Comparison of ENCODE assay signal across 35 mouse cellular contexts in the genomic region with DNA sequence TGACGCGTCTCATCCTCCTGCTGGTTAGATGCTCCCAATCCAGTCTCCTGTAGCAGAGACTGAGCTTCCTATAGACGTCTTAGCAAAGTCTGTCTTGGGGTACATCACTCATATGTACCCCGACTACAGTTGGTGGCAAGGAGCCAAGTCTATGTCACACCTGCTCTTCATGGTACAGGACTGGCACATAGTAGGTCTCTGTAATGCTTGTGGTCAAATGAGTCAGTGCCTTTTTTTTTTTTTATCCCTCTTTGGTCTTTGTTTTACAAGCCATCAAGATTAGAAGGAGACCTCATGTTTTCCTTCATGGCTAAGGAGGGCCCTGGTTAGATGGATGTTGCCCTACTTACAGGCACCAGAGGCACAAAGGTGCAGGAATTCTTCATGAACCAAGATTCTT. TPM values are rescaled to one million over a fixed set of nuclear protein-coding genes. Genes with fewer than 3 reads are reported as not detected.
A peak's percentile ranks its signal among the peaks of the same experiment; 100 is the strongest.
DNase-seq lines count a peak whose midpoint lies in the region; ATAC-seq and TF ChIP-seq lines count a peak whose summit lies in the region.
"Had no signal": no experiment of that assay in that cellular context is flagged by ENCODE, and none has a peak within 500 bp of the region (broad histone marks: within the 10 kb centered on the region; RNA-seq: fewer than 3 reads in every experiment).

No protein-coding gene starts in this region.

- H3K4me2 ChIP-seq in liver, embryonic 13.5 days, result peak overlapping the region; percentile 74
- H3K4me2 ChIP-seq in myocyte (ENCODE audit: low read depth), result peak overlapping the region; percentile 99
- H3K4me2 ChIP-seq: heart, embryonic 11.5 days; hindbrain, embryonic 13.5 days; limb, embryonic 15.5 days; lung, embryonic 15.5 days; midbrain, embryonic 12.5 days; neural tube, embryonic 13.5 days had no signal

- TF ChIP-seq CTCF in gastrocnemius, adult 2 months (IDR thresholded peaks at IDR 0.05), result no peak
- TF ChIP-seq CTCF in MEL (IDR thresholded peaks at IDR 0.05 in 2 of 3, conservative IDR thresholded peaks at IDR 0.05 in 1 of 3; ENCODE audit: control insufficient read depth in 1 of 3, insufficient read depth in 1 of 3, low read depth in 2 of 3, low read length in 3 of 3, poor library complexity in 1 of 3, severe bottlenecking in 1 of 3), result no peak

- H3K36me3 ChIP-seq in MEL (ENCODE audit: control insufficient read depth in 1 of 2, insufficient read depth in 2 of 2, low read length in 2 of 2), result peaks cover 0 to 13% of the 10 kb centered on the region in 2 experiments; a peak in 2 of 4 replicates
- H3K36me3 ChIP-seq in liver, embryonic 13.5 days, result peaks cover 44% of the 10 kb centered on the region
- no peaks in the 10 kb centered on the region for H3K36me3 ChIP-seq in myocyte (ENCODE audit: control insufficient read depth, insufficient read depth)
- H3K36me3 ChIP-seq: hindbrain, embryonic 13.5 days; limb, embryonic 10.5 days; limb, embryonic 15.5 days; midbrain, embryonic 12.5 days; neural tube, embryonic 13.5 days had no signal

- no peaks in the 10 kb centered on the region for H3K9me3 ChIP-seq in MEL (replicated peaks; ENCODE audit: insufficient read depth, low read length)
- no peaks in the 10 kb centered on the region for H3K9me3 ChIP-seq in liver, embryonic 13.5 days (replicated peaks)
- H3K9me3 ChIP-seq: hindbrain, embryonic 13.5 days; limb, embryonic 10.5 days; limb, embryonic 15.5 days; lung, embryonic 15.5 days; midbrain, embryonic 12.5 days; neural tube, embryonic 13.5 days had no signal

- no peak for DNase-seq in gastrocnemius, adult 2 months
- DNase-seq in gastrocnemius, adult 18-20 months (ENCODE audit: low spot score), result no peak
- DNase-seq in MEL (ENCODE audit: low read depth, low spot score), result no peak
- DNase-seq in liver, embryonic 13.5 days, result no peak
- DNase-seq in spleen, postnatal 14 days (ENCODE audit: low spot score in 2 of 2), result no peak
- no peak for DNase-seq in left cerebral cortex, postnatal 25 days (ENCODE audit: low spot score in 2 of 2)
- DNase-seq: adrenal gland, adult 2 months; adrenal gland, postnatal 36 days; cerebellum, postnatal 10 days; gastrocnemius, postnatal 36 days; heart, adult 18-20 months; heart, postnatal 36 days; kidney, adult 8-10 months; kidney, postnatal 4 days; layer of hippocampus, postnatal 36 days; retina, postnatal 1 day; right cerebral cortex, postnatal 25 days; thymus, adult 2 months; thymus, postnatal 4 days had no signal

- ATAC-seq in liver, embryonic 13.5 days (ENCODE audit: low read depth), result no peak
- ATAC-seq: activated CD4-positive, CD25-positive, alpha-beta regulatory T cell, adult 4 months; CD4-positive, CD25-positive, alpha-beta regulatory T cell, adult 4 months; forebrain, embryonic 14.5 days; intestine, embryonic 16.5 days had no signal

- 85% methylated on average over 4 of the region's 4 CpGs for WGBS in liver, embryonic 13.5 days (ENCODE audit: insufficient replicate concordance)

- peaks cover 16% of the 10 kb centered on the region for H3K79me2 ChIP-seq in MEL (ENCODE audit: control insufficient read depth, insufficient read depth, low read length, poor library complexity)
- peaks cover 10% of the 10 kb centered on the region for H3K79me2 ChIP-seq in myocyte (ENCODE audit: control insufficient read depth, insufficient read depth)

- peaks cover 5 to 28% of the 10 kb centered on the region in 2 experiments; a peak in 3 of 4 replicates for H3K4me1 ChIP-seq in MEL (ENCODE audit: control insufficient read depth in 1 of 2, insufficient read depth in 2 of 2, low read length in 2 of 2)
- H3K4me1 ChIP-seq in liver, embryonic 13.5 days (replicated peaks), result peaks cover 92% of the 10 kb centered on the region

- TF ChIP-seq EP300 in MEL (IDR thresholded peaks at IDR 0.05; ENCODE audit: low read depth in 1 of 2, low read length in 2 of 2), result no peak

- TF ChIP-seq RAD21 in MEL (IDR thresholded peaks at IDR 0.05; ENCODE audit: low read depth, low read length), result no peak

- intact Hi-C loops in gastrocnemius, adult 2 months (cut with DNase I), result no loop called here
- intact Hi-C loops in left cerebral cortex, postnatal 25 days (cut with DNase I), result no loop called here

- no peak overlapping the region; the same call in 1 of the 2 replicates for H3K4me3 ChIP-seq in gastrocnemius, adult 2 months
- H3K4me3 ChIP-seq in MEL (ENCODE audit: control insufficient read depth in 1 of 2, insufficient read depth in 1 of 2, low read depth in 2 of 2, low read length in 2 of 2) (no peak overlapping the region), myocyte (no peak overlapping the region)
- peak overlapping the region; percentile 80 for H3K4me3 ChIP-seq in liver, embryonic 13.5 days (replicated peaks)
- H3K4me3 ChIP-seq: hindbrain, embryonic 13.5 days; limb, embryonic 10.5 days; limb, embryonic 15.5 days; lung, embryonic 15.5 days; midbrain, embryonic 12.5 days; neural tube, embryonic 13.5 days had no signal

- no peak overlapping the region for H3K9ac ChIP-seq in MEL (ENCODE audit: control insufficient read depth, low read depth, low read length, poor library complexity, severe bottlenecking)
- 0 out of 2 replicates have a peak overlapping the region, but pooled peaks have one; percentile 2 for H3K9ac ChIP-seq in liver, embryonic 13.5 days
- H3K9ac ChIP-seq: hindbrain, embryonic 13.5 days; limb, embryonic 15.5 days; lung, embryonic 15.5 days; midbrain, embryonic 12.5 days; neural tube, embryonic 13.5 days had no signal

- H3ac ChIP-seq in myocyte (ENCODE audit: control insufficient read depth, insufficient read length), result no peak overlapping the region

- TF ChIP-seq POLR2A in MEL (IDR thresholded peaks at IDR 0.05; ENCODE audit: control insufficient read depth in 1 of 2, insufficient read depth in 1 of 2, low read depth in 1 of 2, low read length in 2 of 2, poor library complexity in 1 of 2) (no peak), myocyte (IDR thresholded peaks at IDR 0.05; ENCODE audit: insufficient read length, low read depth) (no peak)

- peak overlapping the region; percentile 93; the same call in 1 of the 2 replicates for H3K27ac ChIP-seq in gastrocnemius, adult 2 months
- H3K27ac ChIP-seq in MEL (ENCODE audit: control insufficient read depth, low read depth, low read length), result no peak overlapping the region
- no peak overlapping the region; the same call in 1 of the 2 replicates for H3K27ac ChIP-seq in liver, embryonic 13.5 days
- H3K27ac ChIP-seq: hindbrain, embryonic 13.5 days; kidney, postnatal 0 days; limb, embryonic 10.5 days; limb, embryonic 15.5 days; lung, embryonic 15.5 days; midbrain, embryonic 12.5 days; neural tube, embryonic 13.5 days had no signal

- H3K27me3 ChIP-seq in MEL (ENCODE audit: control insufficient read depth in 1 of 2, insufficient read depth in 2 of 2, low read length in 2 of 2) (no peaks in the 10 kb centered on the region), myocyte (ENCODE audit: control insufficient read depth, insufficient read depth, insufficient read length) (no peaks in the 10 kb centered on the region)
- H3K27me3 ChIP-seq in liver, embryonic 13.5 days, result no peaks in the 10 kb centered on the region
- H3K27me3 ChIP-seq: hindbrain, embryonic 13.5 days; limb, embryonic 15.5 days; lung, embryonic 15.5 days; midbrain, embryonic 12.5 days; neural tube, embryonic 13.5 days had no signal

TF ChIP-seq in MEL, 35 proteins besides CTCF, POLR2A, EP300 and RAD21 (continues in another document):
- no peak for TF ChIP-seq POLR2AphosphoS2 (IDR thresholded peaks at IDR 0.05; ENCODE audit: low read length)

RNA-seq across cellular contexts. Expression of a gene that starts 1.8 kb away (rescaled TPM):
- 10 to 100 TPM; 24.4 to 28.0 TPM for total RNA-seq in gastrocnemius, adult 2 months (2021)
- total RNA-seq in gastrocnemius, adult 18-20 months (2021), result 10 to 100 TPM; 21.8 to 26.1 TPM
- 24.0 and 25.8 TPM in 2 replicates for total RNA-seq in MEL (2012; rRNA removed)
- polyA plus RNA-seq in MEL (2012; ENCODE audit: insufficient read depth in 1 of 2, insufficient read length in 2 of 2, low read depth in 1 of 2, low replicate concordance in 2 of 2, missing spikeins in 1 of 2) (10 to 100 TPM in 1 of 2 experiments, not detected in 1; 38.5 TPM), myocyte (2012; fragmentation: generic; extraction: Trizol) (31.7 TPM)
- polyA plus RNA-seq in liver, embryonic 13.5 days (2015; fragmentation: Nextera tagmentation; extraction: Ambion mirVana), result 32.1 and 40.2 TPM in 2 replicates
- 10 to 100 TPM; 33.1 to 38.6 TPM for total RNA-seq in left cerebral cortex, postnatal 25 days (2021)

RNA-seq across cellular contexts. Expression of a gene that starts 12.9 kb away (rescaled TPM):
- total RNA-seq in gastrocnemius, adult 2 months (2021), result 1 to 10 TPM; 2.3 to 4.0 TPM
- total RNA-seq in gastrocnemius, adult 18-20 months (2021), result 1 to 10 TPM; 2.1 to 2.2 TPM
- 11.2 and 17.7 TPM in 2 replicates for total RNA-seq in MEL (2012; rRNA removed)
- polyA plus RNA-seq in MEL (2012; ENCODE audit: insufficient read depth in 1 of 2, insufficient read length in 2 of 2, low read depth in 1 of 2, low replicate concordance in 2 of 2, missing spikeins in 1 of 2), result 1 to 10 TPM in 1 of 2 experiments, not detected in 1; 9.5 TPM
- polyA plus RNA-seq in liver, embryonic 13.5 days (2015; fragmentation: Nextera tagmentation; extraction: Ambion mirVana), result 6.7 TPM in 2 replicates
- 4.9 TPM for polyA plus RNA-seq in myocyte (2012; fragmentation: generic; extraction: Trizol)
- total RNA-seq in left cerebral cortex, postnatal 25 days (2021), result 1 to 10 TPM; 3.3 to 4.4 TPM

RNA-seq across cellular contexts. Expression of a gene that starts 43.4 kb away (rescaled TPM):
- not detected for total RNA-seq in gastrocnemius, adult 2 months (2021)
- total RNA-seq in gastrocnemius, adult 18-20 months (2021), result not detected
- not detected in 2 replicates for total RNA-seq in MEL (2012; rRNA removed)
- polyA plus RNA-seq in MEL (2012; ENCODE audit: insufficient read depth in 1 of 2, insufficient read length in 2 of 2, low read depth in 1 of 2, low replicate concordance in 2 of 2, missing spikeins in 1 of 2) (not detected), myocyte (2012; fragmentation: generic; extraction: Trizol) (not detected)
- not detected in 2 replicates for polyA plus RNA-seq in liver, embryonic 13.5 days (2015; fragmentation: Nextera tagmentation; extraction: Ambion mirVana)
- under 1 TPM; 0.21 to 0.23 TPM for total RNA-seq in left cerebral cortex, postnatal 25 days (2021)
- total RNA-seq: adrenal gland, adult 2 months; adrenal gland, postnatal 36 days; common myeloid progenitor, adult 5-6 weeks; gastrocnemius, postnatal 36 days; heart, adult 18-20 months; heart, postnatal 36 days had no signal
- polyA plus RNA-seq: activated CD4-positive, CD25-positive, alpha-beta regulatory T cell, adult 4 months; CD4-positive, CD25-positive, alpha-beta regulatory T cell, adult 4 months; forebrain, embryonic 14.5 days; heart, embryonic 11.5 days; heart, embryonic 16.5 days; hindbrain, embryonic 13.5 days; intestine, embryonic 16.5 days; limb, embryonic 10.5 days; limb, embryonic 15.5 days; lung, embryonic 15.5 days; midbrain, embryonic 12.5 days had no signal

RNA-seq across cellular contexts. Expression of a gene that starts 49.6 kb away (rescaled TPM):
- total RNA-seq in gastrocnemius, adult 2 months (2021), result not detected
- not detected for total RNA-seq in gastrocnemius, adult 18-20 months (2021)
- total RNA-seq in MEL (2012; rRNA removed), result not detected in 2 replicates
- polyA plus RNA-seq in MEL (2012; ENCODE audit: insufficient read depth in 1 of 2, insufficient read length in 2 of 2, low read depth in 1 of 2, low replicate concordance in 2 of 2, missing spikeins in 1 of 2) (not detected), myocyte (2012; fragmentation: generic; extraction: Trizol) (not detected)
- not detected in 2 replicates for polyA plus RNA-seq in liver, embryonic 13.5 days (2015; fragmentation: Nextera tagmentation; extraction: Ambion mirVana)
- under 1 TPM; 0.27 to 0.37 TPM for total RNA-seq in left cerebral cortex, postnatal 25 days (2021)
- total RNA-seq: adrenal gland, adult 2 months; adrenal gland, postnatal 36 days; common myeloid progenitor, adult 5-6 weeks; gastrocnemius, postnatal 36 days; heart, adult 18-20 months; heart, postnatal 36 days; layer of hippocampus, postnatal 36 days; megakaryocyte progenitor cell, adult 5-6 weeks had no signal
- polyA plus RNA-seq: activated CD4-positive, CD25-positive, alpha-beta regulatory T cell, adult 4 months; adrenal gland, adult 2 months; CD4-positive, CD25-positive, alpha-beta regulatory T cell, adult 4 months; forebrain, embryonic 14.5 days; heart, embryonic 11.5 days; heart, embryonic 16.5 days; intestine, embryonic 16.5 days; kidney, postnatal 0 days; limb, embryonic 15.5 days; lung, embryonic 15.5 days; thymus, adult 2 months had no signal

RNA-seq across cellular contexts. Expression of a gene that starts 56.2 kb away (rescaled TPM):
- total RNA-seq in gastrocnemius, adult 2 months (2021), result 10 to 100 TPM; 46.9 to 70.1 TPM
- total RNA-seq in gastrocnemius, adult 18-20 months (2021), result 10 to 100 TPM; 56.9 to 58.7 TPM
- total RNA-seq in MEL (2012; rRNA removed), result 18.9 and 24.5 TPM in 2 replicates
- polyA plus RNA-seq in MEL (2012; ENCODE audit: insufficient read depth in 1 of 2, insufficient read length in 2 of 2, low read depth in 1 of 2, low replicate concordance in 2 of 2, missing spikeins in 1 of 2) (10 to 100 TPM in 1 of 2 experiments, not detected in 1; 23.4 TPM), myocyte (2012; fragmentation: generic; extraction: Trizol) (12.5 TPM)
- 19.5 and 20.7 TPM in 2 replicates for polyA plus RNA-seq in liver, embryonic 13.5 days (2015; fragmentation: Nextera tagmentation; extraction: Ambion mirVana)
- 10 to 100 TPM; 53.1 to 63.6 TPM for total RNA-seq in left cerebral cortex, postnatal 25 days (2021)
